Mouse (Mus musculus): Measurements from ENCODE around the gene Atxn1. TPM values are rescaled to one million over a fixed set of nuclear protein-coding genes. Genes with fewer than 3 reads are reported as not detected.

The Atxn1 gene
- polyA plus RNA-seq (2017; shearing (Covaris generic)) = 15.9 TPM

GRCm38 (mm10) chr13:45964853-45965593 lies at the start of gene Atxn1:
Atxn1 (minus strand) TSS chr13:45965008.

GRCm38 (mm10) chr13:45507274-45508229 lies 457.3 kb downstream of the Atxn1 start, which contains the start of gene Gmpr:
Gmpr (plus strand) TSS chr13:45507444.

